Mouse (Mus musculus) myocyte (in vitro differentiated cells): ENCODE measurements around the gene Prkd1. TPM values are rescaled to one million over a fixed set of nuclear protein-coding genes. Genes with fewer than 3 reads are reported as not detected.

Experiments
- H3K27me3 ChIP-seq: one replicate; pipeline ENCODE4 v1.6.1; 2011; ENCODE audit not compliant: control insufficient read depth, insufficient read depth, insufficient read length
- H3K36me3 ChIP-seq: one replicate; pipeline ENCODE4 v1.6.1; 2011; ENCODE audit not compliant: control insufficient read depth, insufficient read depth
- H3K4me2 ChIP-seq: one replicate; pipeline ENCODE4 v1.6.1; 2011; ENCODE audit warnings: low read depth, control low read depth
- H3K4me3 ChIP-seq: one replicate; pipeline ENCODE4 v1.5.1; 2011; ENCODE audit warnings: mild to moderate bottlenecking, control low read depth, moderate library complexity
- H3K79me2 ChIP-seq: one replicate; pipeline ENCODE4 v1.6.1; 2011; ENCODE audit not compliant: control insufficient read depth, insufficient read depth
- H3ac ChIP-seq: one replicate; pipeline ENCODE4 v1.6.1; 2011; ENCODE audit not compliant: control insufficient read depth, insufficient read length
- CEBPB ChIP-seq: IDR thresholded peaks from 2 replicates; pipeline ENCODE4 v1.6.1; 2011; ENCODE audit warnings: mild to moderate bottlenecking, moderate library complexity; ENCODE audit not compliant: poor library complexity, insufficient read depth, severe bottlenecking
- E2F4 ChIP-seq: IDR thresholded peaks from one replicate; pipeline ENCODE4 v1.6.1; 2011; ENCODE audit warnings: mild to moderate bottlenecking, control low read depth, moderate library complexity; ENCODE audit not compliant: insufficient read depth
- MAX ChIP-seq: IDR thresholded peaks from one replicate; pipeline ENCODE4 v1.6.1; 2011; ENCODE audit warnings: low read depth, mild to moderate bottlenecking, control low read depth
- MYOD1 ChIP-seq, 3 experiments: IDR thresholded peaks; one replicate each; pipeline ENCODE4 v1.6.1; 2011; ENCODE audit warnings: control low read depth in 2 of 3, low read depth in 2 of 3, mild to moderate bottlenecking in 2 of 3, moderate library complexity in 1 of 3; ENCODE audit not compliant: insufficient read length in 2 of 3, control insufficient read depth in 1 of 3
- MYOG ChIP-seq, 3 experiments: IDR thresholded peaks; one replicate each; pipeline ENCODE4 v1.6.1; 2011; ENCODE audit warnings: control low read depth in 2 of 3, low read depth in 2 of 3, mild to moderate bottlenecking in 2 of 3; ENCODE audit not compliant: insufficient read length in 2 of 3, control insufficient read depth in 1 of 3, insufficient read depth in 1 of 3
- POLR2A ChIP-seq: IDR thresholded peaks from one replicate; pipeline ENCODE4 v1.6.1; 2011; ENCODE audit warnings: low read depth, mild to moderate bottlenecking, control low read depth, moderate library complexity; ENCODE audit not compliant: insufficient read length
- POLR2AphosphoS2 ChIP-seq: IDR thresholded peaks from one replicate; pipeline ENCODE4 v1.6.1; 2011; ENCODE audit warnings: low read depth, control low read depth; ENCODE audit not compliant: insufficient read length
- REST ChIP-seq: IDR thresholded peaks from one replicate; pipeline ENCODE4 v1.6.1; 2011; ENCODE audit warnings: mild to moderate bottlenecking, control low read depth, moderate library complexity; ENCODE audit not compliant: insufficient read depth, insufficient read length
- SRF ChIP-seq: IDR thresholded peaks from one replicate; pipeline ENCODE4 v1.6.1; 2011; ENCODE audit warnings: low read depth; ENCODE audit not compliant: control insufficient read depth, insufficient read length
- TCF12 ChIP-seq: IDR thresholded peaks from one replicate; pipeline ENCODE4 v1.6.1; 2011; ENCODE audit warnings: mild to moderate bottlenecking, control low read depth; ENCODE audit not compliant: poor library complexity, insufficient read depth, severe bottlenecking
- TCF3 ChIP-seq: IDR thresholded peaks from one replicate; pipeline ENCODE4 v1.6.1; 2011; ENCODE audit warnings: low read depth, control low read depth; ENCODE audit not compliant: insufficient read length
- USF1 ChIP-seq: IDR thresholded peaks from one replicate; pipeline ENCODE4 v1.6.1; 2011; ENCODE audit warnings: low read depth, mild to moderate bottlenecking, control low read depth, moderate library complexity
- polyA plus RNA-seq: library from polyadenylated mRNA; unstranded; fragments of >200 nt; fragmentation: generic; extraction: Trizol; gene quantifications from one replicate; pipeline ENCODE4 v1.2.1, GENCODE M21; 2012; ENCODE audit warnings: missing spikeins

Gene Prkd1
- polyA plus RNA-seq, 1 experiment: 0.28 TPM

GRCm38 (mm10) chr12:50614341-50614740 lies 34.6 kb downstream of the Prkd1 start:
- H3K79me2 ChIP-seq: no peaks in the 10 kb centered on the region
- H3K4me2 ChIP-seq: no peak overlapping the region
- H3K4me3 ChIP-seq: no peak overlapping the region
- no peaks in the 10 kb centered on the region for H3K36me3 ChIP-seq
- no peaks in the 10 kb centered on the region for H3K27me3 ChIP-seq
- TF ChIP-seq POLR2A (no peak), TCF12 (no peak), MYOG (IDR thresholded peaks at IDR 0.05; ENCODE audit: control insufficient read depth in 1 of 3, insufficient read depth in 1 of 3, insufficient read length in 2 of 3, low read depth in 2 of 3) (no peak), TCF3 (no peak), MAX (no peak), POLR2AphosphoS2 (no peak), CEBPB (no peak)
- H3ac ChIP-seq: no peak overlapping the region

GRCm38 (mm10) chr12:50606703-50607500 lies 42.0 kb downstream of the Prkd1 start:
- TF ChIP-seq REST (no peak), CEBPB (no peak), TCF3 (no peak), MYOD1 (IDR thresholded peaks at IDR 0.05; ENCODE audit: control insufficient read depth in 1 of 3, insufficient read length in 2 of 3, low read depth in 2 of 3) (no peak), USF1 (no peak), TCF12 (no peak), MAX (no peak), POLR2AphosphoS2 (no peak), E2F4 (no peak), POLR2A (no peak), MYOG (IDR thresholded peaks at IDR 0.05; ENCODE audit: control insufficient read depth in 1 of 3, insufficient read depth in 1 of 3, insufficient read length in 2 of 3, low read depth in 2 of 3) (no peak), SRF (no peak)
- Histone ChIP-seq H3K27me3 (no peaks in the 10 kb centered on the region), H3K79me2 (no peaks in the 10 kb centered on the region), H3ac (no peak overlapping the region), H3K36me3 (no peaks in the 10 kb centered on the region), H3K4me2 (no peak overlapping the region), H3K4me3 (no peak overlapping the region)

- no peak for TF ChIP-seq TCF3
- no peak for TF ChIP-seq REST
- no peak for TF ChIP-seq E2F4
- TF ChIP-seq MYOD1 (IDR thresholded peaks at IDR 0.05; ENCODE audit: control insufficient read depth in 1 of 3, insufficient read length in 2 of 3, low read depth in 2 of 3): no peak
- TF ChIP-seq TCF12: no peak
These were observed 49.5 kb downstream of the Prkd1 start for GRCm38 (mm10) chr12:50599370-50599769.

GRCm38 (mm10) chr12:50598053-50598988 lies 50.6 kb downstream of the Prkd1 start:
- Histone ChIP-seq H3K4me2 (no peak overlapping the region), H3K27me3 (no peaks in the 10 kb centered on the region), H3K79me2 (no peaks in the 10 kb centered on the region), H3ac (no peak overlapping the region), H3K36me3 (no peaks in the 10 kb centered on the region), H3K4me3 (no peak overlapping the region)
- no peak for TF ChIP-seq SRF
- TF ChIP-seq MYOG (IDR thresholded peaks at IDR 0.05; ENCODE audit: control insufficient read depth in 1 of 3, insufficient read depth in 1 of 3, insufficient read length in 2 of 3, low read depth in 2 of 3): no peak

More at GRCm38 (mm10) chr12:50599370-50599769, 49.5 kb downstream of the Prkd1 start:
- Histone ChIP-seq H3K4me3 (no peak overlapping the region), H3K79me2 (no peaks in the 10 kb centered on the region), H3K36me3 (no peaks in the 10 kb centered on the region), H3K27me3 (no peaks in the 10 kb centered on the region), H3ac (no peak overlapping the region), H3K4me2 (no peak overlapping the region)

GRCm38 (mm10) chr12:50597467-50597866 lies 51.4 kb downstream of the Prkd1 start:
- no peak overlapping the region for H3K4me3 ChIP-seq
- H3K36me3 ChIP-seq: no peaks in the 10 kb centered on the region
- H3ac ChIP-seq: no peak overlapping the region
- no peak for TF ChIP-seq MYOG (IDR thresholded peaks at IDR 0.05; ENCODE audit: control insufficient read depth in 1 of 3, insufficient read depth in 1 of 3, insufficient read length in 2 of 3, low read depth in 2 of 3)
- TF ChIP-seq MAX: no peak
- no peak for TF ChIP-seq TCF12
- no peak for TF ChIP-seq TCF3
- no peak for TF ChIP-seq CEBPB
- TF ChIP-seq SRF: no peak
- no peak for TF ChIP-seq E2F4
- no peak for TF ChIP-seq REST
- TF ChIP-seq POLR2AphosphoS2: no peak
- H3K79me2 ChIP-seq: no peaks in the 10 kb centered on the region
- no peaks in the 10 kb centered on the region for H3K27me3 ChIP-seq
- no peak overlapping the region for H3K4me2 ChIP-seq
